22 mouse cellular contexts compared by ENCODE assay signal in genomic region chr8:9793351-9793750, GRCm38 (mm10). TPM values are rescaled to one million over a fixed set of nuclear protein-coding genes. Genes with fewer than 3 reads are reported as not detected.
A peak's percentile ranks its signal among the peaks of the same experiment; 100 is the strongest.
DNase-seq lines count a peak whose midpoint lies in the region; ATAC-seq and TF ChIP-seq lines count a peak whose summit lies in the region.
"Had no signal": no experiment of that assay in that cellular context is flagged by ENCODE, and none has a peak within 500 bp of the region (broad histone marks: within the 10 kb centered on the region; RNA-seq: fewer than 3 reads in every experiment).

No protein-coding gene starts in this region.

- intact Hi-C loops in heart, postnatal 25 days (cut with DNase I), result no loop called here

- TF ChIP-seq CTCF in ES-Bruce4 (IDR thresholded peaks at IDR 0.05; ENCODE audit: low read depth, low read length), result peak; percentile 28
- TF ChIP-seq CTCF in brain, embryonic 14.5 days (IDR thresholded peaks at IDR 0.05; ENCODE audit: borderline replicate concordance, extremely low read depth, insufficient read depth, insufficient read length), result peak; percentile 10; the same call in 1 of the 2 replicates

- peak; percentile 59 for DNase-seq in heart, adult 11 months
- no peak for DNase-seq in heart, postnatal 25 days (ENCODE audit: low spot score)
- DNase-seq in liver, embryonic 11.5 days (ENCODE audit: low spot score), result peak; percentile 12
- DNase-seq in liver, result no peak
- no peak for DNase-seq in brain, embryonic 14.5 days (ENCODE audit: low read depth)
- DNase-seq in lung, postnatal 4 days, result no peak
- DNase-seq in kidney, postnatal 36 days, result no peak
- DNase-seq: adrenal gland, postnatal 25 days; cerebellum, adult 2 months; cerebellum, postnatal 10 days; gastrocnemius, postnatal 36 days; heart, adult 18-20 months; heart, postnatal 10 days had no signal

- H3K4me2 ChIP-seq in liver, embryonic 11.5 days, result no peak overlapping the region
- H3K4me2 ChIP-seq: hindbrain, embryonic 14.5 days had no signal

- H3K27me3 ChIP-seq in liver, embryonic 11.5 days (replicated peaks; ENCODE audit: control insufficient read depth, insufficient read depth, low read length), result no peaks in the 10 kb centered on the region
- no peaks in the 10 kb centered on the region for H3K27me3 ChIP-seq in ES-Bruce4 (ENCODE audit: control insufficient read depth, insufficient read depth, low read length, poor library complexity, severe bottlenecking)

- H3K27ac ChIP-seq in liver, embryonic 11.5 days (ENCODE audit: low read depth, low read length), result no peak overlapping the region
- no peak overlapping the region for H3K27ac ChIP-seq in ES-Bruce4 (ENCODE audit: insufficient read depth, low read length)
- H3K27ac ChIP-seq: embryonic facial prominence, embryonic 10.5 days; heart, embryonic 10.5 days; hindbrain, embryonic 14.5 days had no signal

- WGBS in liver, embryonic 11.5 days, result 59% methylated on average over 9 of the region's 9 CpGs

- no peak for TF ChIP-seq POLR2A in ES-Bruce4 (IDR thresholded peaks at IDR 0.05; ENCODE audit: insufficient read depth, low read length)
- no peak for TF ChIP-seq POLR2A in brain, embryonic 14.5 days (IDR thresholded peaks at IDR 0.05; ENCODE audit: borderline replicate concordance, extremely low read depth, insufficient read depth, insufficient read length, poor library complexity, severe bottlenecking)

- no peak for ATAC-seq in liver, embryonic 11.5 days (replicated peaks; ENCODE audit: low FRiP score)
- ATAC-seq: activated CD4-positive, CD25-positive, alpha-beta regulatory T cell, adult 4 months; forebrain, embryonic 14.5 days had no signal

- no peaks in the 10 kb centered on the region for H3K36me3 ChIP-seq in liver, embryonic 11.5 days (ENCODE audit: control insufficient read depth, insufficient read depth, low read length)
- no peaks in the 10 kb centered on the region for H3K36me3 ChIP-seq in ES-Bruce4 (ENCODE audit: control insufficient read depth, insufficient read depth, low read length, poor library complexity, severe bottlenecking)
- H3K36me3 ChIP-seq: embryonic facial prominence, embryonic 10.5 days; G1E; heart, embryonic 10.5 days had no signal

- no peak overlapping the region for H3K9ac ChIP-seq in liver, embryonic 11.5 days (ENCODE audit: low read depth, low read length)
- H3K9ac ChIP-seq in ES-Bruce4 (ENCODE audit: low read depth, poor library complexity, severe bottlenecking), result no peak overlapping the region
- H3K9ac ChIP-seq: hindbrain, embryonic 14.5 days had no signal

- H3K9me3 ChIP-seq in liver, embryonic 11.5 days (ENCODE audit: control insufficient read depth, low read length), result no peaks in the 10 kb centered on the region
- no peaks in the 10 kb centered on the region for H3K9me3 ChIP-seq in ES-Bruce4 (replicated peaks; ENCODE audit: control insufficient read depth, insufficient read depth, low read length, poor library complexity, severe bottlenecking)
- H3K9me3 ChIP-seq: embryonic facial prominence, embryonic 10.5 days; G1E; heart, embryonic 10.5 days had no signal

- no peak overlapping the region for H3K4me3 ChIP-seq in liver, embryonic 11.5 days (ENCODE audit: low read depth, low read length)
- H3K4me3 ChIP-seq in ES-Bruce4 (ENCODE audit: low read depth, low read length), result no peak overlapping the region
- H3K4me3 ChIP-seq: embryonic facial prominence, embryonic 10.5 days; heart, embryonic 10.5 days had no signal

- no peaks in the 10 kb centered on the region for H3K4me1 ChIP-seq in liver, embryonic 11.5 days (replicated peaks; ENCODE audit: control insufficient read depth, insufficient read depth, low read length)
- no peaks in the 10 kb centered on the region for H3K4me1 ChIP-seq in ES-Bruce4 (ENCODE audit: control insufficient read depth, insufficient read depth, low read length)
- H3K4me1 ChIP-seq: embryonic facial prominence, embryonic 10.5 days; heart, embryonic 10.5 days had no signal

- TF ChIP-seq EP300 in ES-Bruce4 (IDR thresholded peaks at IDR 0.05; ENCODE audit: insufficient read depth, low read depth, low read length), result no peak

RNA-seq across cellular contexts. Expression of gene Fam155a, which starts 22.4 kb away (rescaled TPM):
- total RNA-seq in heart, postnatal 25 days (2021), result not detected
- 0.16 and 0.41 TPM in 2 replicates for polyA plus RNA-seq in liver, embryonic 11.5 days (2014; fragmentation: Nextera tagmentation; extraction: Ambion mirVana)
- not detected in 2 replicates for polyA plus RNA-seq in ES-Bruce4 (2011; ENCODE audit: insufficient read depth, insufficient read length, low read depth, missing spikeins)
- polyA plus RNA-seq in brain, embryonic 14.5 days (2012; rRNA removed), result 31.4 and 46.6 TPM in 2 replicates
- total RNA-seq: gastrocnemius, postnatal 36 days; heart, adult 18-20 months; heart, postnatal 10 days; hematopoietic stem cell, adult 5-6 weeks had no signal
- polyA plus RNA-seq: C2C12, G1E had no signal

Comparison
In these comparisons a context has a peak if more than half of its experiments do, and no peak if none do; other contexts are left out.
1. DNase-seq: peak in heart, adult 11 months (single experiment) and liver, embryonic 11.5 days (single experiment); none in heart, postnatal 25 days (single experiment), liver (single experiment), brain, embryonic 14.5 days (single experiment), lung, postnatal 4 days (0 of 2) and kidney, postnatal 36 days (0 of 2).
2. RNA of gene Fam155a, which starts 22.4 kb away (polyA plus RNA-seq): 31.4 to 46.6 TPM in brain, embryonic 14.5 days; 0.16 to 0.41 TPM in liver, embryonic 11.5 days and not detected in ES-Bruce4; every median in the first group is over 10 times any median in the second.